Mouse (Mus musculus): Measurements from ENCODE around the gene Cacng7.

DNA sequence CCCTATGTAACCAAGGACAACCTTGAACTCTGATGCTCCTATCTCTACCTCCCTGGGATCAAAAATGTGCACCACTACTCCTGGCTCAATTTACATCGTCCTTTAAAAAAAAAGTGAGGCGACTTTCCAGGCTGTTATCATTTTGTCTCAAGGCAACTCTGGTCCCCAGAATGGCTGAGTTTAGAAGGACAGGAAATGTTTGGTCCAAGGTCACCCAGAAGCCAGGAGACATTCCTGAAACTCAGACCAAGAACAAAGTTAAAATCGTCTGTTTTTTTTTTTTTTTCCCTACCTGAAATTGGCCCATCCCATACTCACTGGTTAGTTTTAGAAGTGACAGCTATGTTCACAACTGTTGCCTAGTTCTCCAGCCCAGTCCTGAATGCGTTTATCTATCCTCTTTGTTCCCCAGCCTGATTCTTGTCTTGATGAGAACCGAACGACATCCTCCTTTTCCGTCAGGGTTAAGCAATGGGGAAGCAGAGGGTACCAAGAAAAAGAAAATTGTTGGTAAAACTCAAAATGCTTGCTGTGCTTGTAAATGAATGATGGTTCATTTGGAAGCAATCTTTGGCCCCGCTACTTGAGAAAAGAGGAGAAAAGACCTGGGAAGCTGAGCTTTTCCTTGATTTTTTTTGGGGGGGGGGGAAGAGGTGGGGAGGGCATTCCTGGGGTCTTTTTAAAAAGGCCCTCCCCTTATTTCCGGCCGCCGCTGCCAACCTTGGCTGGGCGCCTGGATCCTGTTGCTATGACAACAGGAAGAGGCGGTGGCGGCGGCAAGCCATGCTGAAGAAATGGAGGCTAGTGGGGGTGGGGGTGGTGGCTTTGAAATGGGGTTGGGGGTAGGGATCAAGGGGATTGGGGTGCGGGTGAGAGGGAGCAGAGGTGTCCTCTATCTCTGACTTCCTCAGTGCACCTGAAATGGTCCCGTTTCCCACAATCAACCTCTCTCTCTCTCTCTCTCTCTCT is 57.0 kb downstream of the Cacng7 start:
- no peak for TF ChIP-seq CTCF (IDR thresholded peaks at IDR 0.05)
- no peak for TF ChIP-seq POLR2A (IDR thresholded peaks at IDR 0.05; ENCODE audit: insufficient read depth, low read depth, low read length)

Measured in heart, adult 2 months (tissue).